Mouse (Mus musculus) layer of hippocampus, postnatal 14 days (tissue): ENCODE measurements around the gene Camk2d. TPM values are rescaled to one million over a fixed set of nuclear protein-coding genes. Genes with fewer than 3 reads are reported as not detected.

Experiments used
- DNase-seq, 2 experiments: peaks; one replicate each; pipeline ENCODE4 v3.0.0; 2021 to 2022; ENCODE audit warnings: low spot score in 2 of 2, mixed read lengths in 1 of 2
- long read RNA-seq, 2 experiments: library from polyadenylated mRNA; stranded (forward); transcript quantifications; one replicate each; pipeline ENCODE4 v2.0.0; 2021
- total RNA-seq, 2 experiments: library from RNA; stranded (reverse); gene quantifications; 2 replicates each; pipeline ENCODE4 v1.2.3; 2021

Camk2d gene
- total RNA-seq, result 10 to 100 TPM; 43.2 to 64.1 TPM
- long read RNA-seq, experiment 1, full-length matches to known transcripts, result 29 of 46 reads
- long read RNA-seq, experiment 1, partial matches to known transcripts, result 5 of 46 reads
- long read RNA-seq, experiment 1, other reads (novel, unspliced or antisense), result 12 of 46 reads
- long read RNA-seq, experiment 2, full-length matches to known transcripts, result 21 of 39 reads
- long read RNA-seq, experiment 2, partial matches to known transcripts, result 3 of 39 reads
- long read RNA-seq, experiment 2, other reads (novel, unspliced or antisense), result 15 of 39 reads

- DNase-seq, result peak; percentile 85 to 91
Measured at GRCm38 (mm10) chr3:126596086-126596485, at the start of gene Camk2d. Gene Camk2d, plus strand, starts transcription at chr3:126596302.

- no peak for DNase-seq
Measured at GRCm38 (mm10) chr3:126547941-126548340, 48.2 kb upstream of the Camk2d start.

- no peak for DNase-seq
Measured at GRCm38 (mm10) chr3:126563646-126564045, 32.5 kb upstream of the Camk2d start.

- DNase-seq, result no peak
Measured at GRCm38 (mm10) chr3:126570628-126571027, 25.5 kb upstream of the Camk2d start.

GRCm38 (mm10) chr3:126572915-126573314 lies 23.2 kb upstream of the Camk2d start:
- DNase-seq, result no peak

DNA sequence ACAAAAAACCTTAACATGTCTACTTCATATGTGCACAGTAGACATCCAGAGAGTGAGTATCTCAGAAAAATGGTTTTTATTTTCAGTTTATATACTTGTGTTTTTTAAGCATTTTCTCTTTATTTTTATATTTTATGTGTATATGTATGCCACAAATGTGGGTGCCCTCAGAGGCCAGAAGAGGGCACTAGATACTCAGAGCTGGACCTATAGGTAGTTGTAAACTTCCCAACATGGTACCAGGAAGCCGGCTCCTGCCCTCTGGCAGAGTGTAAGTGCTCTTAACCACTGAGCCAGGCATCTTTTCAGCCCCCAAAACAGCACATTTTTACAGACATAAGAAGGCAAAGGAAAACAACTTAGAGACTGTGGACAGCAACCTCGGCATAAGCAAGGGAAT lies 20.2 kb upstream of the Camk2d start:
- no peak for DNase-seq

GRCm38 (mm10) chr3:126586134-126586533 lies 10.0 kb upstream of the Camk2d start:
- no peak for DNase-seq

DNA sequence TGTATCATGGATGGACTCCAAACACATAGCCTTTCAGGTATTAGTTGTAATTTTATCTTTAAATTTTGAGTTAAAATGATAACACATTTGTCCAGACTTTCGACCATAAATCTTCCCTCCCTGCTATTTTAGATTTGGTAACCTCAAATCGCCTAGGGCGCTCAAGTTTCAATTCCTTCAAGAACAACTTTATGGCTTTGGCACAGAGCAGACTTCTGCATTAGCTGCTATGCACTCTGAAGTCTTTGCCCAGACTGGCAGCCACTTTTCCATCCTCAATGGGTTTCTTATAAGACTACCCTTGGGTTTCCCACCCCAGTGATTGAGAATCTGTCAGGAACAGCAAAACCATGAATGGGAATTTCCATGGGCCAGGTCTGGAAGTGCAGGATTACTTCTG lies 8.6 kb upstream of the Camk2d start:
- no peak for DNase-seq

DNA sequence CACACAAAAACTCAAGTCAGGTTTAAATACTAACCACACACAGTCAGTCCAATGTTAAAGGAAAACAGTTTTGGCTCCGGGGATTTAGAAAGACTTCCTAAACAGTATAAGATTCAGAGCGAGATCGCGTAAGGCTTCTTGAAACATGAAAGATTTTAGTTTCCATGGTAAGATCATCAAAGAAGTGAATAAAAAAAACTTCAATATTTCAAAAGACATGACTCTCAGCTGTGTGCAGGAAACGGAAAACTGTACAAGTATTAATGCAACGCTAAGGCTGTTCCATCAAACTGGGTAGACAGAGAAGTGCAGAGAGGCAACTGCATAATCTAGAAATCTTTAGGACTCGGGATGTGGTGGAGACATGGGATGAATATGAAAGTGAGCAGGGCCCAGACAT lies 6.5 kb upstream of the Camk2d start:
- no peak for DNase-seq

DNA sequence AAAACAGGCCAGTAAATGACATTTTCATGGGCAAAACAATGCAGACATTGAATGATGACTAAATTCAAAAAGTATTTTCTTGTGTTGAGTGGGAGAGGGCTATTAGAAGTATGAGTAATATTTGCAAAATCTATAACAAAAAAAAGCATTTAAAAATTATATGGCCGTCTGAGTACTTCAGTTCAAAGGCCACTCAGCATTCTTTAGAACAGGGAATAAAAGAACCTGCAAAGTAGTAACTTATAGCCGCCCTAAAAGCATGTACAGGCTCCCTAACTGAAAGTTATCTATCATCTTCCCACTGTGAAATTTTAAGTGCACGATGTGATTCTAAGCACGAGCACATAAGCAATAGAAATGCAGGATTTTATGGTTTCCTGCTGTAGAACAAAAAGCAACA lies 646 bp upstream of the Camk2d start:
- DNase-seq, result no peak

DNA sequence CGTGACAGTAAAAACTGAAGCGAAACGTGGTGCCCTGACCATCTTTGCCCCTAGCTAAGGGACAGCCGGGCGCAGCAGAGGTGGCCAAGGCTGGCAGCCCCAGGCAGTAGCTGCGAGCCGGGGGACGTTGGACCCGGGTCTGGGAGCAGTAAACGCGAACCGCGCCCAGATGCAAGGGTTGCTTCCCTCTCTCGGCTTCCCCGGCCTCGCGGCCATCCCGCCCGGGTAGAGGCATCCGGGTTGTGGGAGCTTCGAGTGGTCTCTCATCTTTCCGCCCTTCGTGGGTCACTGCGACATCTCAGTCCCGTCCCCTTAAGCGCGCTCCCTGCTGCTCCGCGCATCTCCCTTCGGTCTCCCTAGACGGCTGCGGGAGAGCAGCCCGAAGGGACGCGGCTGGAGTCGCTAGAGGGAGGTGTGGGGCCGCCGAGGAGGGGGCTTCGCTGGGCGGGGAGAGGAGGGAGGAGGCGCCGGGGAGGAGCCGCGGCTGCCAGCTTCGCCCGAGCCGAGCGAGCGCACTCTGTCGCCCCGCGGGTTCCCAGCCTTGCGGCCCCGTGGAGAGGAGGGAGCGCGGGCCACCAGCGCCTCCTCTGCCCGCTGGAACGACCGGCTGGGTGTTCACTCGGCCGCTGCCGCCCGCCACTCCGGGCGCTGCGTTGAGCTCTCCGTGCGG lies 524 bp downstream of the Camk2d start:
- DNase-seq, result peak; percentile 76 to 78

- DNase-seq, result peak in 1 of 2 experiments; percentile 48
Measured at GRCm38 (mm10) chr3:126597161-126597595, 1.1 kb downstream of the Camk2d start.

DNA sequence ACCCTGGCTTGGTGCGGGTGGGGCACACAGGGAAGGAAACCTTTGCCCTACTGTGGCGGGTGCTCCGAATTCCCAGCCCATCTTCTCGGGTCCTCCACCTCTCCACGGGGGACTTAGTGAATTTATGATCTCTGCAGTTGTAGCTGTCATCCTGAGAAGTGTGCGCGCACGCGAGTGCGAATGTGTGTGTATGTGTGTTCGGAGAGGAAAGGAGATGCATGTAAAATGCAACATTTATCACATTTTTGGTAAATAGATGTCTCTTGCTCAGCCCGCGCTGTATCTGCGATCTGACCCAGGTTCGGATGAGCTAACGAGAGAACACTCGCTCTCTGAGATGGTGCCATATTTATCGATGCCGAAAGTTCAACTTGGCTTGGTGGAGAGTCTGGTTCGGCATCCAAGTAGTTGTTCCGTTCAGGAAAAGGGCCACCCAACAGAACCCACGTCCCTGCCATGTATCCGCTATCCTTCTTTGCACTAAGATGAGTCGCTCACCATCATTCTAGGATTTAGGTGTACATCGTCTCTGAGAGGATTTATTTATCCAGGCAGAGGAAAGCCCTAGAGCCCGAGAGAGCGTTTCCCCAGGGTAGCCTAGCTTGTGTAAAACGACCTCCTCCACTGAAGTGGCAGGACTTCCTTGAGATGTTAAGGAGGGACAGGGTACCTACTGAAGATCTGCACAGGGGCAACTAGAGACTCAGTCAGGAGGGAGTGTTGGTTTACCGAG lies 1.7 kb downstream of the Camk2d start:
- DNase-seq, result peak; percentile 16 to 55

- no peak for DNase-seq
Measured at GRCm38 (mm10) chr3:126598329-126598676, 2.2 kb downstream of the Camk2d start.

DNA sequence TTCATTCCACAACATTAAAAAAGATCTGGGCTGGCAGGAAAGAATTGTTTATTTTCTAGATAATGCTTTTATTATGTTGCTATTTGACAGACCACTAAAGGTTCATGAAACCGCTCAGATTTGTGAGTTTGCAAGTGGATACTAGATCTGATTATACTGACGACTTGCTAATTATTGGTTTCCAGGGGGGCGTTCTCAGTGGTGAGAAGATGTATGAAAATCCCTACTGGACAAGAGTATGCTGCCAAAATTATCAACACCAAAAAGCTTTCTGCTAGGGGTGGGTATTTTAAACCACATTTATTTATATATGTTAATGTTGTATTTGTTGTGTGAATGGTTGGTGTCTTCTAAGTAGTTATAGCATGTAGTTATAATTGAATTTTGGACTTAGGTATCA lies 2.8 kb downstream of the Camk2d start:
- DNase-seq, result no peak

- DNase-seq, result no peak
Measured at GRCm38 (mm10) chr3:126599335-126599734, 3.2 kb downstream of the Camk2d start.

DNA sequence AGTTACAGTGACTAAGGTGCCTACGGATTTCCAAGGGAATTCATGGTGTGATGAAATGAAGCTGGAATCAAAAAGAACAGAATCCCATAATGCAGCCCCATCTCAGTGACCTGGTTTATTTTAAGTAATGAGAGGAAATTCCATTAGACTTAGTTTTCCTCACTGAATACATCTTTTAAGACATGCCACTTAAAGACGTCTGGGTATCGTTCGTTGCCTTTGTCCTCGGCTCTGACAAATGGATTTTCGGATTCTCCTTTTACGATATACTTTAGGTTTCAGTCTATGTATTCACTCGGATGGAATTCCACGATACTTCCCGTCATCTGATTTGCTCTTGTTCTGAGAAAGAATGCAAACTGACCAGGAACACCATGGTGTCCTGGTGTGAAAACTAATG lies 3.8 kb downstream of the Camk2d start:
- no peak for DNase-seq

DNA sequence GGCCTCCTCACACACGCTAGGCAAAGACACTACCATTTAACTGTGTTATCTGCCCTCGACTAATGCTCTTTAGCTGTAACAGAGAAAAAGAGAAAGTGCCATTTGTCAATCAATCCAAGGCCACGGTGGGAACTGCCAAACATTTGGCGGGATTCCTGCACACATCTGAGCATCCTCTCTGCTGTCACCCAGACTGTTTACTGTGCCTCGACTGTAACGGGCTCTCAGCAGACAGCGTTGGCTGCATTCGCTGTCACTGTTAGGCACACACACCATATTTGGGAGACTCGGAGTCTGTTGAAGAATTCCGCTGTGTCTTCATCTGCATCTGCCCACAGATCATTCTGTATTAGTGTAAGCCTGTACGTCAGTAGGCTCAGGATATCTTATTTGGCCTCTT lies 6.7 kb downstream of the Camk2d start:
- DNase-seq, result peak; percentile 28 to 54

- no peak for DNase-seq
Measured at GRCm38 (mm10) chr3:126604656-126605434, 8.7 kb downstream of the Camk2d start.

DNA sequence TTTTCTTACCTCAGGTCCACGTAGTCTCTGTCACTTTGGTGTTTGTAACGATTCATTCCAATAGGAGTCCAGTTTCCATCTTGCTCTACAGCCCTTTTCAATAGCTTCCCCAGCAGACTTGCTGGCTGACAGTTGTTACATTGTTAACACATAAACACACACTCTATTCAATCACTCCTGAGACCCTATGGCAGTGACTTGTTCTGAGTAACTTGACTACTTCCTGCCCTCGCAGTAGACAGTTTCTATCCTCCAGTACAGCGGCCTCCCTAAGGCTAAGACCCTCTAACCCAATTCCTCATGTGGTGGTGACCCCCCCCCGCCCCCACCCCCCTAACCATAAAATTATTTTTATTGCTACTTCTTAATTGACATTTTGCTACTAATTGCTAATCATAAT lies 13.2 kb downstream of the Camk2d start:
- DNase-seq, result no peak

GRCm38 (mm10) chr3:126609795-126610451 lies 13.8 kb downstream of the Camk2d start:
- no peak for DNase-seq
